Mouse (Mus musculus) kidney, postnatal 0 days (tissue): ENCODE results near the gene Hoxa3. TPM values are rescaled to one million over a fixed set of nuclear protein-coding genes. Genes with fewer than 3 reads are reported as not detected.

Source experiments
- ATAC-seq: fragments of 200-750 bp; cut with Nextera tagmentation; replicated peaks from 2 replicates; pipeline ENCODE4 v1.8.0; 2017; ENCODE audit warnings: low read depth, moderate number of reproducible peaks, moderate TSS enrichment, moderate library complexity; ENCODE audit not compliant: low FRiP score
- DNase-seq: peaks from one replicate; pipeline ENCODE4 v3.0.0-alpha.2; 2016; ENCODE audit warnings: low spot score
- H3K27ac ChIP-seq: fragments of 300-500 bp; sonication (generic); 2 replicates; pipeline ENCODE4 v1.5.1; 2014; ENCODE audit warnings: mild to moderate bottlenecking
- H3K27me3 ChIP-seq: fragments of 300-500 bp; sonication (generic); 2 replicates; pipeline ENCODE4 v1.6.1; 2014; ENCODE audit warnings: low read length, mixed read lengths; ENCODE audit not compliant: insufficient read depth
- H3K36me3 ChIP-seq: fragments of 300-500 bp; sonication (generic); 2 replicates; pipeline ENCODE4 v1.6.1; 2014; ENCODE audit warnings: low read length, mixed read lengths; ENCODE audit not compliant: insufficient read depth
- H3K4me1 ChIP-seq: fragments of 300-500 bp; sonication (generic); replicated peaks from 2 replicates; pipeline ENCODE4 v1.6.1; 2014; ENCODE audit warnings: antibody characterized with exemption, low read length, mixed read lengths; ENCODE audit not compliant: insufficient read depth
- H3K4me2 ChIP-seq: fragments of 300-500 bp; sonication (generic); 2 replicates; pipeline ENCODE4 v1.6.1; 2014; ENCODE audit warnings: mild to moderate bottlenecking, low read length, moderate library complexity, mixed read lengths
- H3K4me3 ChIP-seq: fragments of 300-500 bp; sonication (generic); replicated peaks from 2 replicates; pipeline ENCODE4 v1.5.1; 2014; ENCODE audit warnings: low read depth, low read length
- H3K9ac ChIP-seq: fragments of 300-500 bp; sonication (generic); 2 replicates; pipeline ENCODE4 v1.6.1; 2014; ENCODE audit warnings: low read depth, low read length
- H3K9me3 ChIP-seq: fragments of 300-500 bp; sonication (generic); replicated peaks from 2 replicates; pipeline ENCODE4 v1.6.1; 2016; ENCODE audit warnings: low read length, inconsistent platforms, mixed read lengths
- CTCF ChIP-seq: IDR thresholded peaks from 2 replicates; pipeline ENCODE4 v1.5.1; 2016; ENCODE audit warnings: antibody characterized with exemption, low read depth, mild to moderate bottlenecking, moderate library complexity
- WGBS: fragments of 180-500 bp; shearing (Covaris S2); extraction: QIAGEN DNeasy Blood & Tissue Kit; methylation state at CpG from one replicate; pipeline ENCODE4 v1.1.7; 2014; 5-methylcytosine and 5-hydroxymethylcytosine counted together
- polyA plus RNA-seq: library from polyadenylated mRNA; unstranded; fragments of >200 nt; fragmentation: Nextera tagmentation; extraction: Ambion mirVana; gene quantifications from 2 replicates; pipeline ENCODE4 v1.2.1, GENCODE M21; 2015

Gene Hoxa3
- polyA plus RNA-seq, 1 experiment from 2014 or later = 4.8 TPM

DNA sequence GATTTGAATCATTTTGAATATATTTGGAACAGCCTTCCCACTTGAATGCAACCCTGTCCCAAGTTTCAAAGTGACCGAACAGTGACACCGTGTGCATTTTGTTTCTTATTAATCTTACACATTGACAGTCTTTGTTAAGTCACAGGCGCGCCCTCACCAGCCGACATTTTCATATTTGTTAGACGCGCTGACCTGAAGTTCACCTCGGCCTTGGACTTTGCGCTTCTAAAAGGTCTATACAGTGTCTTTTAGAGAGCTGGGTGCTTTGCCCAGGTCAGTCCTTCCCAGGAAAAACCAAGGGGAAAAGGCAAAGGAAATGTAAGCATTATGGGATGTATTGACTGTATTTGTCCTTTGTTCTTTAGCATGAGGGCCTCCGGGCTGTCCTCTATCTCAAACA, 18.4 kb downstream of the Hoxa3 start:
- Histone ChIP-seq H3K27ac (0 out of 2 replicates have a peak overlapping the region, but pooled peaks have one; percentile 15), H3K9me3 (no peaks in the 10 kb centered on the region), H3K4me3 (no peak overlapping the region), H3K4me1 (peaks cover 39% of the 10 kb centered on the region), H3K36me3 (0 out of 2 replicates have a peak, but pooled peaks cover 6% of the 10 kb centered on the region), H3K27me3 (no peaks in the 10 kb centered on the region), H3K4me2 (0 out of 2 replicates have a peak overlapping the region, but pooled peaks have one; percentile 21), H3K9ac (no peak overlapping the region)
- DNase-seq (no peak), ATAC-seq (no peak)
- TF ChIP-seq CTCF = peak; percentile 24; the same call in 1 of the 2 replicates
- 34% methylated on average over 10 of the region's 10 CpGs for WGBS

DNA sequence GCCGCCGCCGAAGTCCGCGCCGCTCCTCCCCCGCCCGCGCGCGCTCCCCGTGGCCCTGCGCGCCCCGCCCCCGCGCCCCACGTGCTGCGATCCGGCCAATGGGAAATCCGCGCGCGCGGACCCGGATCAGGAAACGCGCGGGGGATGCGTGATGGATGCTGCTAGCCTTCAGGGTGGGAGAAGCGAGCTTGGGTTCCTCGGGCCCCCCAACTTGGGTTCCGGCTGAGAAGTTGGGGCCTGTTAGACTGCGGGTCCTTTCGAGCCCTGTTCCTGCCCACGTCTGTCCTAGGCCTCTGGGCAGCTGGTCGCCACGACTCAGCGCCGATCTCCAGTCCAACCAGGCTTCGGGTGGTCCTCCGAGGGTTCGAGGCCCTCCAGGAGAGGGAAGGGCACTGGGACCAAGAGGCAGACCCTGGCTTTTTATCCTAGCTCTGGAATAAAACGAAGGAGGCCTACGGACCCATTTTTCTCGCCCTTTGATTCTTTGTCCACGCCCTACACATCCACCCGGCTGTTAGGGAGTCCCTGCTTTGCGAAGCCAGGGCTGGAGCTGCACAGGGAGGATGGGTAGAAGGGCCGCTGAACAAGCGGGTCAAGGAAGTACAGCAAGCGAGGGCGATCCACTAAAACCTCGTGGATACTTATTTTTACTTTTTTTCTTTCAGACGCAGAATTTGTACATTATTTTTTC, 21.1 kb downstream of the Hoxa3 start:
- WGBS = 1% methylated on average over 30 of the region's 55 CpGs

DNA sequence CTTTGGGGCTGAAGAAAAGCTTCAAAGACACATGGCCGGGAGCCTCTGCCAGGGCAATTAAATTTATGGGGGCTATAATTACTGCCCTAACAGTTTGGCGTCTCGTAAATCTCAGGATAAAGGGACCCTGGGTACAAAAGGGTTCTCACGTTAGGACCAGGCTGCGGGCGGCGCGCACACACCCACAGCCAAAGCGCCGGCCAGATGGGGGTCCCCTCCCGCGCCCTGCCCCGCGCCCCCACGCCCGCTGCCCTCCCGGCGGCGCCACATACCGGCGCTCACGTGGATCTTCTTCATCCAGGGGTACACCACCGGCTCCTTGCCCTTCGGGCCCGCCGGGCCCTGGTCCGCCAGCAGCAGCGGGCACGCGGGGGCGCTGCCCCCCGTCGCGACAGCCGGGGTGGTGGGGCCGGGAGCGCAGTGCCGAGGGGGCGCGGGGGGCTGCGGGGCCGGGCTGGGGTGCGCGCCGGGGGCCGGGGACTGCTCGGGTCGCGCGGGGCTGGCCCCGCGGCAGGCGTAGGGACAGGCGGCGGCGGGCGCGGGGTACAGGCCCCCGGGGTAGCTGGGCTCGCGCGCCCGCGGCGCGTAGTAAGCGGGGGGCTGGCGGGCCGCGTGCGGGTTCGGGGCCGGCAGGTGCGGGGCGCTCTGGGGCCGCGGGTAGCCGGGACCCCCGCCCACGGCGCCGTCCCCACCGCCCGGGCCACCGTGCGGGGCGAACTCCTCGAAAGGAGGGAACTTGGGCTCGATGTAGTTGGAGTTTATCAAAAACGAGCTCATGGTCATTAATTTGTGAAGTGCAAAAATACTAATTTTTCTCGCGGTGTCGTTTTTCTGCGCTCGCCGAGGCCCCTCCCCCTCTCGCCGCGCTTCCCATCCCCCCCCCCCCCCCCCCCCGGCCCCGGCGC, 22.0 kb downstream of the Hoxa3 start, which contains the start of gene Hoxa4:
Gene Hoxa4 (minus strand): TSS at position 848 of the 905 bp plus-strand sequence.
- H3K4me2 ChIP-seq = peak within 1 kb of the TSS; percentile 100
- DNase-seq = peak; percentile 91
- 0 out of 2 replicates have a peak, but pooled peaks cover 3% of the 10 kb centered on the region for H3K36me3 ChIP-seq
- peaks cover 54% of the 10 kb centered on the region for H3K4me1 ChIP-seq
- ATAC-seq = peak; percentile 41
- WGBS = 2% methylated on average over 89 of the region's 102 CpGs
- H3K4me3 ChIP-seq = peak within 1 kb of the TSS; percentile 64
- H3K9ac ChIP-seq = peak within 1 kb of the TSS; percentile 95
- no peak for TF ChIP-seq CTCF
- no peaks in the 10 kb centered on the region for H3K27me3 ChIP-seq
- H3K27ac ChIP-seq = peak within 1 kb of the TSS; percentile 90
- no peaks in the 10 kb centered on the region for H3K9me3 ChIP-seq

More for the DNA sequence above, 21.1 kb downstream of the Hoxa3 start:
- Histone ChIP-seq H3K27ac (peak overlapping the region; percentile 77), H3K9ac (peak overlapping the region; percentile 35), H3K4me3 (peak overlapping the region; percentile 64), H3K4me1 (peaks cover 56% of the 10 kb centered on the region), H3K9me3 (no peaks in the 10 kb centered on the region), H3K27me3 (no peaks in the 10 kb centered on the region), H3K4me2 (peak overlapping the region; percentile 100), H3K36me3 (0 out of 2 replicates have a peak, but pooled peaks cover 3% of the 10 kb centered on the region)
- no peak for TF ChIP-seq CTCF
- DNase-seq = peak; percentile 93
- peak; percentile 79 for ATAC-seq

DNA sequence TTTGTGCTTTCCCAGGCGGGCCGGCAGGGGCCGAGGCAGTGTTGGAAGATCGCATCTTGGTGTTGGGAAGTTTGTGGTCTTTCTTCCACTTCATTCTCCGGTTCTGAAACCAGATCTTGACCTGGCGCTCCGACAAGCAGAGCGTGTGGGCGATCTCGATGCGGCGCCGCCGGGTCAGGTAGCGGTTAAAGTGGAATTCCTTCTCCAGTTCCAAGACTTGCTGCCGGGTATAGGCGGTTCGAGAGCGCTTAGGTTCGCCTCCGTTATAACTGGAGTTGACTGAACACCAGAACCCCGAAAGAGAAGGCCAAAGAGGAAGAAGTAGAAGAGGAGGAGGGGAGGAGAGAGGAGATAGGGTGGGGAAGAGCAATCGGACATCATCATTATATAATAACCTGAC, 22.7 kb downstream of the Hoxa3 start:
- Histone ChIP-seq H3K4me2 (peak overlapping the region; percentile 100), H3K27me3 (no peaks in the 10 kb centered on the region), H3K9ac (no peak overlapping the region; the same call in 1 of the 2 replicates), H3K27ac (peak overlapping the region; percentile 90), H3K4me3 (peak overlapping the region; percentile 64), H3K9me3 (no peaks in the 10 kb centered on the region), H3K4me1 (peaks cover 61% of the 10 kb centered on the region), H3K36me3 (0 out of 2 replicates have a peak, but pooled peaks cover 3% of the 10 kb centered on the region)
- DNase-seq (peak; percentile 72), ATAC-seq (no peak)
- no peak for TF ChIP-seq CTCF
- 8% methylated on average over 23 of the region's 23 CpGs for WGBS

DNA sequence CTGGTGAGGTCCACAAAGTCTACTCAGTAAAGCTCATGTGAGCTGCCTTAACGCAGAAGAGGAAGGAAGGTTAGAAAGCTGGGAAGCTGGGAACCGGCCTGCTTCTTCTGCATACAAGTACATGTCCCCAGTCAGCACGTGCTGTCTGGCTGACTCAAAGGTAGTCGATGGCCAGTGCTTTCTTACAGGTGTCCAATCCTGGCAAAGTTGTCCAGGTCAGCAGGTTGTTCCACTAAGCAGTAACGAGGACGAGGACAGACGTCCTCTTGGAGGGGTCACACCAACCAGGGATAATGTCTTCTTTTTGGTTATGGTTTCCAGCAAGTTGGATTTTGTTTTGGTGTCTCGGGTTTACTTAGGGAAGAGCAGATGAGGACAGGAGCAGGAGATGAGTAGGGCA, 23.2 kb downstream of the Hoxa3 start:
- Histone ChIP-seq H3K9ac (no peak overlapping the region), H3K9me3 (no peaks in the 10 kb centered on the region), H3K4me2 (peak overlapping the region; percentile 100), H3K36me3 (0 out of 2 replicates have a peak, but pooled peaks cover 3% of the 10 kb centered on the region), H3K27me3 (no peaks in the 10 kb centered on the region), H3K27ac (peak overlapping the region; percentile 90; the same call in 1 of the 2 replicates), H3K4me3 (no peak overlapping the region), H3K4me1 (peaks cover 65% of the 10 kb centered on the region)
- WGBS = 37% methylated on average over 8 of the region's 8 CpGs
- TF ChIP-seq CTCF = no peak
- DNase-seq (no peak), ATAC-seq (no peak)

DNA sequence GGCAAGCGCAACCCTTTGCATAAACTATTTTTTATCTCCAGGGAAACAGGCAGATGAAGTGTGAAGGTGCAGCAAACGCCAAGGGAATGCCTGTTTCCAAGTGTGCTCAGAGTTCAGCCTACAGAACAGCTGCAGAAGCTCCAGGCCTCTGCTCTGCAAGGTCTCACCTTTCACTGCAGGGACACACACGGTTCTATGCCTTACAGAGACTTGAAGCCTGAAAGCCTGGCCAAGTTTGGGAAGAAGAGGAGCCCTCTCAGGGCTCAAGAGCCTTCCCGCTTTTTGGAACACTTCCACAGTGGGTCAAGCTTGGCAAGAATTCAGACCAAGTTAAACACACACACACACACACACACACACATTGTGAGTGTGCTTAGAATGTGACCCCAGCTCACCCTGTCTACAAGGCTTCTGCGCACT, 24.0 kb downstream of the Hoxa3 start:
- DNase-seq (peak; percentile 71), ATAC-seq (no peak)
- peak overlapping the region; percentile 90; the same call in 1 of the 2 replicates for H3K27ac ChIP-seq
- no peak for TF ChIP-seq CTCF
- no peaks in the 10 kb centered on the region for H3K9me3 ChIP-seq
- WGBS = 28% methylated on average over 5 of the region's 5 CpGs
- H3K27me3 ChIP-seq = no peaks in the 10 kb centered on the region
- H3K4me2 ChIP-seq = 0 out of 2 replicates have a peak overlapping the region, but pooled peaks have one; percentile 5
- H3K4me3 ChIP-seq = no peak overlapping the region
- H3K36me3 ChIP-seq = 0 out of 2 replicates have a peak, but pooled peaks cover 3% of the 10 kb centered on the region
- peaks cover 65% of the 10 kb centered on the region for H3K4me1 ChIP-seq
- H3K9ac ChIP-seq = no peak overlapping the region
